Mouse (Mus musculus) c-Kit-negative CD71-positive TER-119-positive erythroid progenitor cells, embryonic 14.5 days (primary cell): ENCODE results near the gene Pxylp1.
"Not testable (repeated sequence)": the region's sequence is repeated elsewhere in the genome, so short reads cannot be mapped to it uniquely, and the experiment has no call there.

Experiments used
- DNase-seq: peaks from one replicate; pipeline ENCODE4 v3.0.0-alpha.2; 2013; ENCODE audit warnings: low read depth, low spot score

Gene Pxylp1

GRCm38 (mm10) chr9:96892546-96892945 lies at the start of gene Pxylp1:
Gene Pxylp1, minus strand, starts transcription at chr9:96892669.
- DNase-seq: no peak

DNA sequence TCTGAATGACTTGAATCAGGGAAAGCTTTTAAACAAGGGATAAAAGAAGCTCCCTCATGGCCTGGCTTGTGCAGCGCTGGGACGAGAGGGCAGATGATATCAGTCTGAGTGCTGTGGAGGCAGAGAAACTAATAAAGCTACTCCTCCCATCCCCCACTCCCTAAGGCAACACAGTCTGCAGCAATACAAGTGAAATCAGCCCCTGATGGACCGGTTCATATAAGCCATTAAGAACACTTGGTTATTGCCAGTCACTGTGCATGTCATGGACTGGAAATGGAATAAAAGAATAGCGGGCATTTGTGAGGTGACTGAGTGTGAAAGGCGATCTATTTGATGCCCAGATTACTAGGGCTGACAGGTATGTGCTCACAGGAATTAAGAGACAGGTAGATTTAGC lies 46.4 kb upstream of the Pxylp1 start:
- DNase-seq: no peak

DNA sequence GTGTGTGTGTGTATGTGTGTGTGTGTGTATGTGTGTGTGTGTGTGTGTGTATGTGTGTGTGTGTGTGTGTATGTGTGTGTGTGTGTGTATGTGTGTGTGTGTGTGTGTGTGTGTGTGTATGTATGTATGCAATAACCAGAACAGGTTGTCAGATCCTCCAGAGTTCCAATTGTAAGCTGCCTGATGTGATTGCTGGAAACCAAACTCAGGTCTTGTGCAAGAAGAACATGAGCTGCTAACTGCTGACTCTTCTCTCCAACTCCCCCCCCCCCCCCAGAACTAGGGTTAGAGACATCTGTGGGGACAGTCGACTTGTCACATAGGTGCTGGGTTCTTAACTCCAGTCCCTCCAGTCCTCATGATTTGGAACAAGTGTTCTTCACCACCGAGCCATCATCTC lies 44.0 kb upstream of the Pxylp1 start:
- not testable (repeated sequence) for DNase-seq

- DNase-seq: no peak
These were observed 43.3 kb upstream of the Pxylp1 start for GRCm38 (mm10) chr9:96935556-96936300.

GRCm38 (mm10) chr9:96934816-96935215 lies 42.3 kb upstream of the Pxylp1 start:
- DNase-seq: no peak

GRCm38 (mm10) chr9:96932751-96933150 lies 40.3 kb upstream of the Pxylp1 start:
- no peak for DNase-seq

- DNase-seq: no peak
These were observed 31.3 kb upstream of the Pxylp1 start for GRCm38 (mm10) chr9:96923577-96924316.

GRCm38 (mm10) chr9:96923119-96923518 lies 30.6 kb upstream of the Pxylp1 start:
- DNase-seq: no peak

DNA sequence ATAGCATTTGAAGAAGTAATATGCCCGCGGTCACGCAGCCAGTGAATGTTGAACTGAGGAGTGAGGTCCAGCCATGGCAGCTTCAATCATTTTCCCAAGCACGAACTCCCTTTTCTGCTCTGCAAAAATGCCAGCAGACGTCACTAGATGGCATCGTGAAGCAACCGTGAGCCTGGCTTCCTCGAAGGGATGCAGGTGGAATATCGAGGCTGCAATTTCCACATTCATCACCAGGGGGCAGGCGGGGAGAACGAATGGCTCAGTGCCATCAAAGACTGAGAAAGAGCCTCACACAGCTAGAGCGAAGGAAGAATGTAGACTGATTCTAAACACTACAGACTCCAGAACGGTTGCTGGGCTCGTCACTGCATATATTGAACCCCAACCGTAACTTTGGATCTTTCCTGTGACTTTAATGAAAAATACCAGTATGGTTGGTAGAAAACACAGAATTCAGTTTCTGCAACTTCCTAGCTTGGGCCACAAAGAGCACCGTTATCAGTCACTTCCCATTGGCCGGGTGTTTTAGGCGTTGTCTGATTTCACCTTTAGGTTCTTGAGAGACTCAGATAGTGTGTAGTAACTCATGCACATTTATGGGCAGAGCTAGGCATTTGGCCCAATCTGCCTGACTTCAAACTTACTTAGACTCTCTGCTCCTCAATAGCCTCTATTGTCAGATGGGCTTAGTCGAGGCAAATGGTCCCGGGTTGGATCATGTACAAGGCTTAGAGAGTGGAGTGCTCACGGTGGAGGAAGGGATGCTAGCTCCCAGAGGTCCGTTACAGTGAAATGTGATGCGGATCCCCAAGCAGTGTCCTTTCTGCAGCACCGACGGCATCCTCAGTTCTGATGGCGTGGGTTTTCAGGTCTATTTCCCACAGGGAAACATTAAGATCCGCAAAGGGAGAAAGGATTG lies 24.4 kb upstream of the Pxylp1 start:
- no peak for DNase-seq

DNA sequence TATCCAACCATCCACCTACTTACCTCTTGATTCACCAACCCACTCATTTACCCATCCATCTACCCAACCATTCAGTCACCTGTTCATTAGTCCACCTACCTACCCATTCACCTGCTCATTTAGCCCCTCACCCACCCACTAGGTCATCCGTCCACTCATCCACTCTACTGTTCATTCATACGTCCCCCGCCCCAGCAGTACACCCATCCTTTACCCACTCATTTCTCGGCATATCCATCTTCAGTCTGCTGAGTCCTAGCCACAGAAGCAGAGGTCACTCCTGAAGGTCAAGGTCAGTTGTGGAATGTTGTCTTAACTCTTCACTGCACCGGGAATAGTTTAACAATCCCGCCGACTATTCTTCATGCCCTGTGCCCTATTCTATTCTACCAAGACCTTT lies 23.6 kb upstream of the Pxylp1 start:
- no peak for DNase-seq

DNA sequence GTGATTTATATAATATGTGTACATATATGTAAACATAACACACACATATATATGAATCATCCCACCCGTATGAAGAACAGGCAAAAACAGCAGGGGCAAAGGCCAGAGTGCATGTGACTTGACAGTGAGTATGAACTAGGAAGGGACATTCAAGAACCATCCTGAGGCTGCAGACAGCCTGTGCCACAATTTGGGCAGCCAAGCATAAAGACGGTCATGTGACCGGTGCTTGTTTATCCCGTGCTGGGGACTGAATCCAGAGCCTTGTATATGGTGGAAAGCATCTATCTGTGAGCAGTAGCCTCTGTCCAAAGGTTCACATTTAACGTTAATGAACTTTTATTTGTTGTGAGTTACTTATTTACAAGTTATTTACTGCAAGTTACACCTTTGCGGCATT lies 22.4 kb upstream of the Pxylp1 start:
- no peak for DNase-seq

GRCm38 (mm10) chr9:96914005-96914404 lies 21.5 kb upstream of the Pxylp1 start:
- DNase-seq: no peak

GRCm38 (mm10) chr9:96909503-96909902 lies 17.0 kb upstream of the Pxylp1 start:
- no peak for DNase-seq

GRCm38 (mm10) chr9:96908737-96909136 lies 16.3 kb upstream of the Pxylp1 start:
- DNase-seq: no peak

DNA sequence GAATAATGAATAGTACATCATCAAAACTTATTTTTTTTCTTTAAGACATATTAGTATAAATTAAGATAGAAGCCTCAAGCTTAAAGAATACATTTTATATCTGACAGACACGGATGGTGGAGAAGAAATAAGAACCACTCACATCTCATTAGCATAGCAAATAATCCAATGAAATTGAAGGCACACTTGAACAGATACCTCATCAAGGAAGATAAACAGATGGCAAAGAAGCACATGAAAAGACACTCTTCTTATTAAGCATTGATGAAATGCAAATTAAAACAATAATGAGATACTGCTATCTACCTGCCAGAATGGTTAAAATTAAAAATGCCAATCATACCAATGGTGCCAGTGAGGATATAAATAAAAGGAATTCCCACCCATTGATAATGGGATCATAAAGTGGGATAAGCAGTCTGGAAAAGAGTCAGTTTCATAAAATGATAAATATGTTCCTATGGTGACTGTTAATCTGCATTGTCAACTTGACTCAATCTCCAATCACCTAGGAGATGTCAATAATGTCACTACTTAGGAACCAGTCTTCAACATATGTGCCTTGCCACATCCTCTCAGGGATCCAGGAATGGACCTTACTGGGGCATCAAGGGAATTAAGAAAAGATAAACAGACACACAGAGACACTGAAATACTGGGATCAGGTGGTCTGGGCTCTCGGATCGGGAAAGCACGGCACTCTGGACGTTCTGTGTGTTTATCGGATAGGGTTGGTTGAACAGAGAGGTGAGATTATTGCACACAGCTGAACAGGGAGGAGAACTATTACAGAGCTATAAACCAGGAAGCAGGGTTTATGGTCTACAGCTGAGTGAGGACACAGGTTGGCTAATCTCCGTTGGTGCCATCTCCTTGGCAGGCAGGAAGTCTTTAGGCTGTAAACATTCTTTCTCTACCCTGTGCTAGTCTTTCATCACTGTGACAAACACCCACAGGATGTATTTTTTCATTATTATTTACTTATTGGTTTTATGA lies 12.2 kb upstream of the Pxylp1 start:
- no peak for DNase-seq

GRCm38 (mm10) chr9:96899717-96900116 lies 7.2 kb upstream of the Pxylp1 start:
- no peak for DNase-seq

- no peak for DNase-seq
These were observed 6.5 kb upstream of the Pxylp1 start for GRCm38 (mm10) chr9:96899004-96899403.

DNA sequence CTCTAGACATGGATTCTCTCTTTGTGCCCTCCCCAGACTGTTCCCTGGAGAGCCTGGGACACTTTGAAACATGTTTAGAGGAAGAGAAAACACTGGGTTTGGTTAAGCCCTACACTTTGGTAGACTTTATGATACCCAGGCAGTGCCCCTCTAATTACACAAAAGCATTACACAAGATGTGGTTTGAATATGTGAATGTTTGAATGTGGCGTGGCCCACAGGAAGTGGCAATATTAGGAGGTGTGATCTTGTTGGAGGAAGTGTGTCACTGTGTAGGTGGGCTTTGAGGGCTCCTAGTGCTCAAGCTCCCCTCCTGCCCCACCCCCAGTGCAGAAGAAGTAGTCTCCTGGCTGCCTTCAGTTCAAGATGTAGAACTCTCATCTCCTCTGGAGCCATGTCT lies 4.2 kb upstream of the Pxylp1 start:
- DNase-seq: no peak

- no peak for DNase-seq
These were observed 1.1 kb upstream of the Pxylp1 start for GRCm38 (mm10) chr9:96893582-96893981.

- no peak for DNase-seq
These were observed 833 bp downstream of the Pxylp1 start for GRCm38 (mm10) chr9:96891341-96892330.
